Mouse (Mus musculus) cerebellum, adult 9-11 months (tissue): ENCODE measurements around the gene Zfp385c.
"Not testable (repeated sequence)": the region's sequence is repeated elsewhere in the genome, so short reads cannot be mapped to it uniquely, and the experiment has no call there.

Experiments
- DNase-seq: peaks from one replicate; pipeline ENCODE4 v3.0.0; 2022

The Zfp385c gene

GRCm38 (mm10) chr11:100622714-100623113, 69.5 kb downstream of the Zfp385c start:
- peak; percentile 94 for DNase-seq

- DNase-seq: no peak
Measured at GRCm38 (mm10) chr11:100619982-100620381, 72.3 kb downstream of the Zfp385c start, which contains the start of gene Dnajc7. Dnajc7 (minus strand) TSS chr11:100620168.

DNA sequence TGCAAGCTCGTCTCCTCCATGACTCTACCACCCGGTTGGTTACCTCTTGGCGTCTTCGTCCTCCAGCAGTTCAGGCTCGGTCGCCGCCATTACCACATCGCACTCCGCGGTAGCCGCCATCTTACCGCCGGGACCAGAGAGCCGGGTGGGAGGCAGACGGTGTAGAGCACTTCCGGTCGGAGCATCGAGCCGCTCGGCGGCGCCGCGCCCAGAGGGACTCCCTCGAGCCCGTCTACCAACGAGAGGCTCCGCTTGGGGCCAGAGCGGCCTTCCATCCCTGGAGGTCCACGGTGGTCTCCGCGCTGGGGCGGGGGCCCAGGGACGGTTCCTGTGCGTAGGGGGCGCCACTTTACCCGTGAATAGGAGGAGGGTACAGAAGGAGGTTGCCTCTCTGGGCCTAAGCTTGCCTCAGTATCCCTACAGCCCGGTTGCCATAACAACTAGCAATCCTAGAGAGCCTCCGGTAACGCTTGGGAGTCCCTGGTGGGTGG, 72.7 kb downstream of the Zfp385c start:
- DNase-seq: peak; percentile 96

- no peak for DNase-seq
Measured at GRCm38 (mm10) chr11:100618761-100619484, 73.3 kb downstream of the Zfp385c start, which contains the start of gene Nkiras2. Nkiras2 (plus strand) TSS chr11:100619244.

DNA sequence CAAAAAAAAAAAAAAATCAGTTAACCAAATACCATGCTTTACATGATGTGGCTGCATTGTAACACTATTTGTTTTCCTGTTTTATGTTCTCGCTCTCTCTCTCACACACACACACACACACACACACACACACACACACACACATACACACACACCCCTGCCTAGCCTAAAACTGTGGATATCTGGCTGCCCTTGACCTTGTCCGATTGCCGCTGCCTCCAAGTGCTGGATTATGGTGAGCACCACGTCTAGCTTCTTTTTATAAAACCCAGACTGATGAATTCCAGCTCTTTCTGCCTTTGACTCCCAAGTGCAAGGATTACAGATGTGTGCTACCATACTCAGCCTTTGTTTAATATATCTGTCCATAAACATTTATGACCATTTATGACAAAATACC, 74.8 kb downstream of the Zfp385c start:
- DNase-seq: no peak

DNA sequence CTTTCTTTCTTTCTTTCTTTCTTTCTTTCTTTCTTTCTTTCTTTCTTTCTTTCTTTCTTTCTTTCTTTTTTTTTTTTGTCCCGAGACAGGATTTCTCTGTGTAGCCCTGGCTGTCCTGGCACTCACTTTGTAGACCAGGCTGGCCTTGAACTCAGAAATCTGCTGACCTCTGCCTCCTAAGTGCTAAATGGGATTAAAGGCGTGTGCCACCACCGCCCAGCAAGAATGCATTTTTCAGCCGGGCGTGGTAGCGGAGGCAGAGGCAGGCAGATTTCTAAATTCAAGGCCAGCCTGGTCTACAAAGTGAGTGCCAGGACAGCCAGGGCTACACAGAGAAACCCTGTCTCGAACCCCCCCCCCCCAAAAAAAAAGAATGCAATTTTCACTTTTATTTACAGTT, 75.4 kb downstream of the Zfp385c start:
- DNase-seq: not testable (repeated sequence)

- DNase-seq: no peak
Measured at GRCm38 (mm10) chr11:100616332-100616731, 75.9 kb downstream of the Zfp385c start.

DNA sequence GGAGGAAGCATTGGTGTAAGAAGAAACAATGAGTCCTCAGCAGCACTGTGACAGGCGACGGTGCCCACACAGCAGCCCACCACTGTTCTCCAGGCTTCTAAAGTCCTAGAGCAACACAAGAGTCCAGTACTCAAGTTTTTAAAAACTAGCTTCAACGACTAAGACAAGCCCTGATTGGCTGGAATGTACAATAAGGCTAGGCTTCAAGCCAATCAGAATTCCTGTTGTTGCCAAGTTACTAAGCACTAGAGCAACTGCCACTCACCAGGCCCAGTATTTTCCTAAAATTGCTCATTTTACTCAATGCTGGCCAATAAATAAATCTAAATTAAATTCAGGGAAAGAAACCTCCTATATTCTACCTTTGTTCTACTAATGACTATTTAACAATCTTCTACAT, 79.0 kb downstream of the Zfp385c start:
- DNase-seq: no peak

DNA sequence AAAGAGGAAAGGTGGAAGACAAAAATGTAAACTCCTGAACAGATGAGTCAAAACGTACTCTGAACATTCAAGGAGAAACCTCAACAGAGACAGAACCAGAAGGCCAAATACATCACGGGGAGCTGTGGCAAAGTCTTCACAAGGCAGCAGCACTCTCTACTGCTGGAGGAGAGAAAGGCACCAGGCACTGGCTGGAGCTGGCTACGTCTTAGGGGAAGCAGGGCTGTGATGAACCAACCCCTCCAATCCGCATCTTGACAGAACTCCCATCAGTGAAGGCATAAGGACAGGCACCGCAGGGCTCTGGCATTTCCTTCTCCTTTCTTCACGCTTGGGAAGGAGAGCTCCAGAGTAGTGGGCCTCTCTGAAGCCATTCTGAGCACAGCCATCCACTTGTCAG, 80.6 kb downstream of the Zfp385c start:
- no peak for DNase-seq

- DNase-seq: no peak
Measured at GRCm38 (mm10) chr11:100609997-100610680, 82.1 kb downstream of the Zfp385c start.

- DNase-seq: no peak
Measured at GRCm38 (mm10) chr11:100609355-100609996, 82.8 kb downstream of the Zfp385c start.

GRCm38 (mm10) chr11:100608796-100609195, 83.5 kb downstream of the Zfp385c start:
- no peak for DNase-seq

- DNase-seq: no peak
Measured at GRCm38 (mm10) chr11:100607121-100607520, 85.1 kb downstream of the Zfp385c start.

DNA sequence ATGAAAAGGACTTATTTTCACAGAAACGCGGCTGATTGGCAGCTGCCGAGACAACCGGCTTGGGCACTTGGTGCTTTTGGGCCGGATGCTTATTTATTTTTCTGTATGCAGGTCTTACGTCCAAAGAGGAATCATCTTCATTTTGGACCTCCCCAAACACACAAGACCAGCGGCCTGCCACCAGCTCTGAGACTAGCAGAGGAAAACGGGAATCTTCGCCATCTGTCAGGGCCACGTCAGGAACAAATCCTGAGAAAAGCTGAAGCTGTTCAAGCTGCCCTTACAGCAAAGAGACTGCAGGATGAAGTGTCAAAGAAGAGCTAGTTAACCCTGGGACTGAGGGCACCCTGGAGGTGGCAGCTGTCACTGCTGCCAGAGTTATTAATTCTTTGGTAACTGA, 86.8 kb downstream of the Zfp385c start:
- DNase-seq: peak; percentile 62

GRCm38 (mm10) chr11:100604321-100605005, 87.8 kb downstream of the Zfp385c start:
- no peak for DNase-seq

GRCm38 (mm10) chr11:100603813-100604212, 88.4 kb downstream of the Zfp385c start:
- peak; percentile 55 for DNase-seq

GRCm38 (mm10) chr11:100603155-100603554, 89.1 kb downstream of the Zfp385c start:
- no peak for DNase-seq

DNA sequence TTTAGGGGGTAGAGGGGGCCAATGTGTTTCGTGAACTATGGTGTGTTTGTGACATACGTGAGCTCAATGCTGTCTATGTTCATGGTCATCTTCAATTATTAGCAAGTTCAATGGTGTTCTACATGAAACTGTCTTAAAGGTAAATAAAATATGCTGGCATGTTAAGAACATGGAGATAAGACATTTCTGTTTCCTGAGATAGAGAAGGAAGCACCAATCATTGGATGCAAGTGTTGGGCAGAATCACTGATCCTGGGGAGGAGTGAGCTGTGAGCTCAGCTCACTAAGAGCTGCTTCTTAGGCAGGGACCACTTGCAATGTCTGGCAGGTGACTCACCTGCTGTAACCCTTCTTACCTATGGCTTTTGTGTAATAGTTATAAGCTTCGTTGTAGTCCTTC, 90.9 kb downstream of the Zfp385c start:
- no peak for DNase-seq

DNA sequence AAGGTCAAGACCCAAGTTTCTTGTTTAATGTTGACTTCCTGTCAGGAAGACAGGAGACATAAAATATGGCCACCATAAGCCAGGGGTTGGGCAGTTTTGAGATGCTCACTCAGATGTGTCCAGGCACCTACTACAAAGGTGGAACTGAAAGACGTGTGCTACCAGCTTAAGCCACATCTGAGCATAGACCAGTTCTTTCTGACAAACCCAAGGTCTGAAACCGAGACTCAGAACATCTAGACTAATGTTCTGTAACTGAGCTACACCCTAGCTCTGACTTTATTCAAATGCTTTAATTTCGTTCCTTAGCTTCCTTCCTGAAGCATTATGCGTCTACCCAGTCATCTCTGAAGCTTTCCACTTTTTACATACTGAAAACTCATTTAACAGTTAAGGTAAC, 94.2 kb downstream of the Zfp385c start:
- no peak for DNase-seq

GRCm38 (mm10) chr11:100595533-100595932, 96.7 kb downstream of the Zfp385c start:
- no peak for DNase-seq

GRCm38 (mm10) chr11:100594608-100595007, 97.6 kb downstream of the Zfp385c start:
- DNase-seq: no peak

DNA sequence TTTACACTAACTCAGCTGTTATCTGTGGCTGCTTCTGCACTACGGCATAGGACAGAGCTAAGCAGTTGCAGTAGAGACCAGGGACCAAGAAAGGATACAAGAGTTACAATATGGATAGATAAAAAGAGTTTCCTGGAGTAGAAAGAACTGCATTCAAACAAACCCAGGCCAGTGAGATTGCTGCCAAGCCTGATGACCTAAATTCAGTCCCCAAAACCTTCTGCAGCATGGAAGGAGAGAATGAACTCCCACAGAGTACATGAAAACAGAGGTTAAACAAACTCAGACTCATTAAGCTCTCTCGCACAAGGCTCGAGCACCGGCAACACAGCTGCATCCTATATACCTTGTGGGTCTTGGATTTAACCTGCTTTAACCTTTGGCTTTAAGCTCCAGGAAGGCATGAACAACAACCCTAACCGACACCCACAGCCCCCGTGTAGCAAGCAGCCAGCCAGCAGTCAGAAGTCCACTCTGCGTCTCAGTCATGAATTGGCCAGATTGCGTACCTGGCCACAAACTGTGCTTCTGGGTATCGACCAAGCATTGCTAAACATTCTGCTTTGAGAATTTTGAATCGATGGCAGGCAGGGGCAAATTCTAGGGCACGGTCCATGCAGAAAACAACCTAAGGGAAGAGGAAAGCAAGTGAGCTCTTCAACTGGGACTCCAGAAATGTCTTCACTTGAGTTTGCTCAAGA, 99.8 kb downstream of the Zfp385c start:
- DNase-seq: no peak
